Mouse (Mus musculus): ENCODE measurements around the gene Qpct. TPM values are rescaled to one million over a fixed set of nuclear protein-coding genes. Genes with fewer than 3 reads are reported as not detected.

The Qpct gene
- total and polyA plus RNA-seq, 3 experiments: not detected

- Histone ChIP-seq H3K79me2 (replicated peaks; ENCODE audit: control insufficient read depth, extremely low read depth, insufficient read depth, poor library complexity, severe bottlenecking) (no peaks in the 10 kb centered on the region), H3K4me1 (ENCODE audit: control insufficient read depth in 1 of 2, insufficient read depth in 2 of 2) (no peaks in the 10 kb centered on the region), H3K9ac (ENCODE audit: insufficient read depth, low read depth) (no peak overlapping the region), H3K27ac (ENCODE audit: insufficient read depth, low read depth) (no peak overlapping the region), H3K36me3 (replicated peaks in 1 of 2; ENCODE audit: control insufficient read depth in 1 of 2, insufficient read depth in 1 of 2, low read length in 1 of 2) (no peaks in the 10 kb centered on the region), H3K9me3 (replicated peaks; ENCODE audit: low read length) (peaks cover 2% of the 10 kb centered on the region), H3K4me2 (ENCODE audit: insufficient read depth, low read depth, poor library complexity, severe bottlenecking) (no peak overlapping the region), H3K27me3 (replicated peaks) (no peaks in the 10 kb centered on the region), H3K4me3 (replicated peaks in 1 of 3; ENCODE audit: low read depth in 2 of 3, low read length in 2 of 3, poor library complexity in 1 of 3) (no peak overlapping the region)
- DNase-seq (ENCODE audit: extremely low read depth): no peak
- TF ChIP-seq HCFC1 (IDR thresholded peaks at IDR 0.05; ENCODE audit: low read depth, low read length) (no peak), BHLHE40 (IDR thresholded peaks at IDR 0.05; ENCODE audit: low read depth, low read length) (no peak), SIN3A (IDR thresholded peaks at IDR 0.05; ENCODE audit: low read length) (no peak), MAFK (IDR thresholded peaks at IDR 0.05; ENCODE audit: insufficient replicate concordance, low read length) (no peak), UBTF (IDR thresholded peaks at IDR 0.05; ENCODE audit: low read depth, low read length) (no peak), ZC3H11A (IDR thresholded peaks at IDR 0.05; ENCODE audit: low read depth, low read length) (no peak), GABPA (IDR thresholded peaks at IDR 0.05; ENCODE audit: insufficient replicate concordance, low read depth, low read length) (no peak), E2F4 (IDR thresholded peaks at IDR 0.05; ENCODE audit: insufficient replicate concordance, low read depth, low read length) (no peak), TBP (conservative IDR thresholded peaks at IDR 0.05; ENCODE audit: low read depth, low read length) (no peak), CHD1 (IDR thresholded peaks at IDR 0.05; ENCODE audit: low read depth, low read length) (no peak), NRF1 (IDR thresholded peaks at IDR 0.05; ENCODE audit: low read depth, low read length) (no peak)
- dilution Hi-C loops (cut with MboI; ENCODE audit: extremely low pct_ligation_motif_present, extremely low pct_unique_long_range_greater_than_20kb, low sequenced_read_pairs): no loop called here
- in situ Hi-C loops (cut with MboI; ENCODE audit: low pct_ligation_motif_present, low pct_unique_long_range_greater_than_20kb, low sequenced_read_pairs): no loop called here
Observed at GRCm38 (mm10) chr17:79052088-79052812, 544 bp downstream of the Qpct start.

GRCm38 (mm10) chr17:79058271-79058670, 6.6 kb downstream of the Qpct start:
- TF ChIP-seq MAFK (IDR thresholded peaks at IDR 0.05; ENCODE audit: insufficient replicate concordance, low read length) (no peak), IRF4 (IDR thresholded peaks at IDR 0.05; ENCODE audit: low read depth, low read length) (no peak), RAD21 (IDR thresholded peaks at IDR 0.05; ENCODE audit: low read depth, low read length) (no peak), RCOR1 (conservative IDR thresholded peaks at IDR 0.05; ENCODE audit: low read depth, low read length) (no peak), ZNF384 (IDR thresholded peaks at IDR 0.05; ENCODE audit: low read depth, low read length) (no peak), ZMIZ1 (IDR thresholded peaks at IDR 0.05; ENCODE audit: low read depth, low read length) (no peak), MXI1 (IDR thresholded peaks at IDR 0.05; ENCODE audit: low read depth, low read length) (no peak), ETS1 (conservative IDR thresholded peaks at IDR 0.05; ENCODE audit: low read depth, low read length) (no peak), HCFC1 (IDR thresholded peaks at IDR 0.05; ENCODE audit: low read depth, low read length) (no peak), SMC3 (IDR thresholded peaks at IDR 0.05; ENCODE audit: low read depth, low read length) (no peak), PAX5 (IDR thresholded peaks at IDR 0.05; ENCODE audit: low read length) (no peak), TBP (conservative IDR thresholded peaks at IDR 0.05; ENCODE audit: low read depth, low read length) (no peak), MAX (IDR thresholded peaks at IDR 0.05; ENCODE audit: low read length) (no peak), JUN (IDR thresholded peaks at IDR 0.05; ENCODE audit: insufficient read depth, low read depth, low read length) (no peak), TCF12 (IDR thresholded peaks at IDR 0.05; ENCODE audit: low read depth, low read length) (no peak), BHLHE40 (IDR thresholded peaks at IDR 0.05; ENCODE audit: low read depth, low read length) (no peak), MYC (IDR thresholded peaks at IDR 0.05; ENCODE audit: low read depth, low read length) (no peak), CHD1 (IDR thresholded peaks at IDR 0.05; ENCODE audit: low read depth, low read length) (no peak), CTCF (conservative IDR thresholded peaks at IDR 0.05 in 1 of 2, IDR thresholded peaks at IDR 0.05 in 1 of 2; ENCODE audit: low read depth in 2 of 2, low read length in 2 of 2) (no peak)
- no peaks in the 10 kb centered on the region for H3K27me3 ChIP-seq (replicated peaks)
- dilution Hi-C loops (cut with MboI; ENCODE audit: extremely low pct_ligation_motif_present, extremely low pct_unique_long_range_greater_than_20kb, low sequenced_read_pairs): no loop called here
- no peak overlapping the region for H3K4me2 ChIP-seq (ENCODE audit: insufficient read depth, low read depth, poor library complexity, severe bottlenecking)
- H3K79me2 ChIP-seq (replicated peaks; ENCODE audit: control insufficient read depth, extremely low read depth, insufficient read depth, poor library complexity, severe bottlenecking): no peaks in the 10 kb centered on the region
- H3K27ac ChIP-seq (ENCODE audit: insufficient read depth, low read depth): no peak overlapping the region
- no peak overlapping the region for H3K4me3 ChIP-seq (replicated peaks in 1 of 3; ENCODE audit: low read depth in 2 of 3, low read length in 2 of 3, poor library complexity in 1 of 3)
- no peak for DNase-seq (ENCODE audit: extremely low read depth)
- H3K9ac ChIP-seq (ENCODE audit: insufficient read depth, low read depth): no peak overlapping the region
- no peaks in the 10 kb centered on the region for H3K4me1 ChIP-seq (ENCODE audit: control insufficient read depth in 1 of 2, insufficient read depth in 2 of 2)
- H3K9me3 ChIP-seq (replicated peaks; ENCODE audit: low read length): no peaks in the 10 kb centered on the region
- H3K36me3 ChIP-seq (replicated peaks in 1 of 2; ENCODE audit: control insufficient read depth in 1 of 2, insufficient read depth in 1 of 2, low read length in 1 of 2): no peaks in the 10 kb centered on the region
- in situ Hi-C loops (cut with MboI; ENCODE audit: low pct_ligation_motif_present, low pct_unique_long_range_greater_than_20kb, low sequenced_read_pairs): no loop called here

All from CH12.LX (cell line).